Mouse (Mus musculus): Measurements from ENCODE around the gene Gsdme. TPM values are rescaled to one million over a fixed set of nuclear protein-coding genes. Genes with fewer than 3 reads are reported as not detected.

The Gsdme gene
- polyA plus RNA-seq (2017; shearing (Covaris generic)): 10 to 100 TPM; 15.5 to 16.6 TPM

DNA sequence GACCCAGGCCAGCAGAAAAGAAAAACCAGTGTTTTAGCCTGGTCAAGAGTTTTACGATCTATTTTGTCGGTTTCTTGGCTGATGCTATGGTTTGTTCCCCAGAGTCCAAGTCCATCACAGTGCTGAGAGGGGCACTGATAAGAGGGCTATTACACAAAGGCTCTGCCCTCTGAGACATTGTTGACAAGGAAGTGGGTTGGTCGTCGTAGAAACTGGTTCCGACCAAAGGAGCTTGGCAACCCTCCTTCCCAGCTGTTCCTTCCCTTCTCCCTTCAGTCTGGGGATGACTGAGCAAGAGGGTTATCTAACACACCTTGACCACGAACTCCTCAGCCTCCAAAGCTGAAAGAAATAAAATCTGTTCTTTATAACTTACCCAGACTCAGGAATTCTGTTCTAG is at the start of gene Gsdme:
Gene Gsdme (minus strand): TSS at position 193 of the 400 bp plus-strand sequence.
- no peak for ATAC-seq

DNA sequence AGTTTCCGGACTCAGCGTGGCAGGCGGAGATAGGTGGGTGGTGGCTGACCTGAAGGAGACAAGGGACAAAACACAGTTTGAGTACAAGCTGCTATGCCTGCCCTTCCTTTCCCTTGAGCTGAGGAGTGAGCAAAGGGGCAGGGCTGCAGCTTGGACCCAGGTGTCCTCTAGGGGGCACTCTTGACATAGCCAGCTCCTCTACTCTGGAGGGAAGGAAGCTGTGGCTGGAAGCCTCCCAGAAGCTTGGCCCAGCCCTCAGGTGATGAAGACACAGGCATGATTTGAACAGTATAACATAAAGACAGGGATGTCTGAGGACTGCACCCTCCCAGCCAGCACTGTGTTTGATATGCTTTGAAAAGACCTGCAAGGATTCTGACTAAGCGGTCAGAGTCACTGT is 49.0 kb upstream of the Gsdme start:
- ATAC-seq: peak; percentile 92

DNA sequence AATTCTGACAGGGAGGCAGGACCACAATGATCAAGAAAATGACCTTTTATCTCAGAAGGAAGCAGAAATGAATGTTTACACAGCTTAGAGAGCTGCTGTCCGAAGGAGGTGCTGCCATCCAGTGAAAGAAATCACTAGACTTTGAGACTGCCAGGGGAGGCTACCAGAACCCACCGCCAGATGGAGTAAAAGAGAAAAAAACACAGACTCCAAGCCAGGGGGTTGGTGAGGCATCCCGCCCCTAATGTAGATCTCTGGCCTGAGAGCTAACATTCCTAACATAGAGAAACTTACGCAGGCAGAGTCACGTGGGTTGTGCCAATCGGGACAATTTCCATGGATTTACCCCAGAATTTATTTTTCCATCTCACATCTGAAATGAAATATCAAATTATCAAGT is 45.4 kb upstream of the Gsdme start:
- ATAC-seq: no peak

DNA sequence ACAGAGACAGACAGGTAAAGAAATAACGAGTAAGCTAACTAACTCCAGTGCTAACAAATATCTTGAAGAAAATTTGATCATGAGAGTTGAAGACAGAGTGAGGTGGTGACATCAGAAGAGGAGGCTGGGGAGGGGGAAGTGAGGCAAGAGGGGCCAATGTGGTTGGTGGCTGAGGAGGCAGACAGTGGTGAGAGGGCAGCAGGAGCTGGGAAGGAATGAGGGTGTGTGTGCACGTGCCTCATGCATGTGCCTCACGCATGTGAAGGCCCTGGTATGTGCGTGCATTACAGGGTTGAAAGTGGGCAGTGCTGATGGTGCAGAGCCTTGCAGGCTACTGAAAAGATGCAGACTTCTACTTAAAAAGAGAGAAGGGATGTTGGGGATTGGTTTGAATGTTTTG is 43.0 kb upstream of the Gsdme start:
- ATAC-seq: no peak

DNA sequence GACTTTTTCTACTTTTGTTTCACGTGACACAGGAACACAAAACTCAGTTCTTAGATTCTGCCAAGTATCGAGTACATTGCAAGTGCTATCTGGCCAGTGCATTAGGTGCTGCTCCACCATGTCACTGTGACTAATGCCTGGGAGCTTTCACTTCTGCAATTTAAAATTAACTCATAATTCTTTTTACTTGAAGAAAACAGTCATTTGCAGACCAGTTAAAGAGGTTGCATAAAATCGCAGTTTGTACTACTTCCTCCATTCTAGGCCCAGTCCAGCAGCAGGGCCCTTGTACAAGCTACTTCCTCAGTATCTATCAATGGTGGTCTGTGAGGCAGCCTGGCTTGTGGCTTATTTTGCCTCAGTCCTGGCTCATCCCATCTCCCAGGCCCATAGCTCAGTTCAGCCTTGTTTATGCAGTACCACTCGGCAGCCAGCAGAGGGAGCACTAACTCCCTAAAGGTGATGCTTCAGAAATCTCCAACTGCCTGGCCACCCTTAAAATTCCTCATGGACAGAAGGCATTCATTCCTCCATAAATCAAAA is 41.4 kb upstream of the Gsdme start:
- ATAC-seq: peak; percentile 67

DNA sequence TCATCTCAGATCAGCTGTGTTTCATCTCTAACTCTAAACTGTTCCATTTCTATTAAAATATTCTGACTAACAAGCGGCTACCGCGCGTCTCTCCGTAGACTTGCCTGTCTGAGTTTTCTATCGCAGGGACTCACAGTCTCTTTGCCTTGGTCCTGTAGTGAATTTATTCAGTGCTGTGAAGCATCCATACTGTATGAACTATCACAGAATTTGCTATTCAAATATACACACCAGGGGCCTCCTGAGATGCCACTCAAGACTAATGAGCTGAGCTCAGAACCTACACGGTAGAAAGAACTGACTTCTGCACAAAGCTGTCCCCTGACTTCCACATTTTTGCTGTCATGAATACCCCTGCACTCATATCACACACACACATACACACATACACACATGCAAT is 37.5 kb upstream of the Gsdme start:
- ATAC-seq: no peak

DNA sequence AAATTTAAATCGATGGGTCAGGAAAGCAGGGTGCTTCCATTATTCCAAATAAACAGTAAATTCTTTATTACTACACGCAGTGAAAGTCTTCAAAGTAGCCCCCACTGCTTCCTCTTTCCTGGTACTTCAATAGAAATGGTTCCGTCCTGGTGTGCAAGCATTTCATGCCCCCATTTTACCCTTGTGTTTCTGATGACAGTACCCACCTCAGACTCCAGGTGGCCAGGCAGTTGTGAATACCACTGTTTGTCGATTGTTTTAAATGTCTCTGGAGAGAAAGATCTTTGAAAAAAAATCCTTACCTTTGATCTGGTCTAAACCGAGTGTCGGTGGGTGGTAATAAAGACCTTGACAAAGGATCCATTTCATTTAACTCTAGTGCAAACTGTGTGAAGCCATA is 37.0 kb upstream of the Gsdme start:
- ATAC-seq: no peak

DNA sequence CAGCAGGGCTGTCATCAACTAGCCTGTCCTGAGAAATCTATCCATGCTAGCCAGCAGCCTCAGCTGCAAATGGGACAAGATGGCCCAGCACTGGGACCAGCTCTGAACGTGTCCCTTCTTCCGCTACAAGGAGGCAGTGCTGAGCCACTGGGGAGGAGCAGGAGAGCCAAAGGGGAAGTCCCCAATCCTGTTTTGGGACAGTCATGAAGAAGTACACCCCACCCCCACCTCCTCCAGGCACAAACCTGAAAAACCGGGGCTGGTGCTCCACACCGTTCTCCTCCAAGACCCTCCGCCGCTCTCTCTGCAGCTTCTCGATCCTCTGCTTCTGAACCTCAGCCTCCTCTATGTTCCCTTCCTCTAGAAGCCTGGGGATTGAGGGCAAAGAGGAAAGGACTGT is 35.4 kb upstream of the Gsdme start:
- no peak for ATAC-seq

DNA sequence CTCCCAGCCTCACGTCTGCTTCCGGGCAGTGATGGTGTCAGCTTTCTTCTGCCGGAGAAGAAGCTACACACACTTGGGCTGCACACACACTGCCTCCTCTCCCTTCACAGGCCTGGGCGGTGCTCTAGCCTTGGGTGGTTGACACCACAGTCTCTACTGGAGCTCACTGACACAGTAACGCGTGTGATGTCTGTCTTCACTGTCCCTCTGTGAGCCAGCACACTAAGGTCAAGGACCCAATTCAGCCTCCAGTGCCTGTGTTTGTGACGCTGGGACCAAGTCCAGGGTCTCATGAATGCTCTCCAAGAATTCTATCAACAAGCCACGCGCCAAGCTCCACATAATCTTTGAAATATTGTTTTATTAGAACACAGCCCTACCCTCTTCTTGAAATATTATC is 34.0 kb upstream of the Gsdme start:
- no peak for ATAC-seq

DNA sequence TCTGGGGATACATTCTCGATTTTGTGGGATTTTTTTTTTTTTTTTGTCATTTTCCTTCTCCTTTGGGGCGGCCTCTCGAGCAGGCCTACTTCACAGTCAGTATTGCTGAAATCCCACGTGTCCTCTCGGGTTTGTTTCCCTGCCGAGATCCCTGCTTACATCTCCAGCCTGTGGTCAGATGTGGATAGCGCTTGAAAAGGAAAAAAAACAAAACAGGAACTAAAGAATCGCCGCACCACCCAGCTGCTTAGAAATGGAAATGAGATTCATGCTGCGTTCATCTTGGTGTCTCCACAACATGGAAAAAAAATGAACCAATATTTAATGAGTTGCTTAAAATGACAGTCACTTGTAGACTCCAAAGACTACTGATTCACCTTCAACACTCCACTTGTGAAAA is 31.5 kb upstream of the Gsdme start:
- ATAC-seq: no peak

DNA sequence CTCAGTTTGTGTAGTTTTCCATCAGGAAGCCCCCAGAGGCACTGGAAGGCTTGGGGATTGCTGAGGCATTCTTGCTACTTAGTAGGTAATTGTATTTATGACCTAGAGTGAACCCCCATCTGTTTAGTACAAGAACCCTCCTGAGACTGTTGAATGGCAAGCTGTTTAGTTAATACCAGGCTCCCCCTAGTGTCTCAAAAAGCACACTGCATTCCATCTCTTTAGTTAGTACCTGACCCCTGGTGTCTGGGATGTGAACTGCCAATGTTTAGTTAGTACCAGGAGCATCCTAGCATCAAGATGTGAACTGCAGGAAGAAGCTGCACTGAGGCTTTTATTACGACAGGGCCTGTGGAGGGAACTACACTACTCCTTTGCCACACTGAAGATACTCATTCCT is 30.5 kb upstream of the Gsdme start:
- peak; percentile 98 for ATAC-seq

DNA sequence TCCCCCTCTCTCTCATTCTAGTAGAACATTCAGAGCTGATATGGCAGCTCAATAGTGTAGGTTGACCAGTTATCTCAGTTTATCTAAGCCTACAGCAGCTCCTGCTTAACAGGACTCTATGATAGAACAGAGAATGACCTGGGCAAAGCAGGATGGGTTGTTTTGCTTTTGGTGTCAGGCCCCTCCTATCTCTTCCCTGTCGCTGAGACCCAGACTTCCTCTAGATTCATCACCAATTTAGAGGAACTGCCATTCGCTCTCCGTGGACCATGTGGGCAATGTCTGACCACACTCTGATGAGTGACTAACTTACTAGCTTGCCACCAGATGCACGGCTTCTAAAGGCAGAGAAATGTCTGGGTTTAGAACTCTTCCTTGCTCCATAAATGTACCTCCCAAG is 28.0 kb upstream of the Gsdme start:
- no peak for ATAC-seq

DNA sequence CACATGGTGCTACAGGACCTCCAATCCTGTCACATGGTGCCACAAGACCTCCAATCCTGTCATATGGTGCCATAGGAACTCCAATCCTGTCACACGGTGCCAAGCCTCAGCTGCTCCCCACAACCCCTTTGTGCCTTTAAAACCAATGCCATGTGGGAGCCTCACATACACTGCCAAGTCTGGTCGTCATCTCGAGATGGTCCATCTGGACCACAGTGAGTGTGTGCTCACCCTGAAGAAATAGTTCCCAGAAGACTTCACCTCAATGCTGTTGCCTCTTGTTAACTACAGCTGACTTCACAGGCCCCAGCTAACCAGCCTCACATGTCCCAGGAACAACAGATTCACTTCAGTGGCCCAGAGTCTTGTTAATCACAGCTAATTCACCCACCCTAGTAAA is 23.2 kb upstream of the Gsdme start:
- ATAC-seq: no peak

DNA sequence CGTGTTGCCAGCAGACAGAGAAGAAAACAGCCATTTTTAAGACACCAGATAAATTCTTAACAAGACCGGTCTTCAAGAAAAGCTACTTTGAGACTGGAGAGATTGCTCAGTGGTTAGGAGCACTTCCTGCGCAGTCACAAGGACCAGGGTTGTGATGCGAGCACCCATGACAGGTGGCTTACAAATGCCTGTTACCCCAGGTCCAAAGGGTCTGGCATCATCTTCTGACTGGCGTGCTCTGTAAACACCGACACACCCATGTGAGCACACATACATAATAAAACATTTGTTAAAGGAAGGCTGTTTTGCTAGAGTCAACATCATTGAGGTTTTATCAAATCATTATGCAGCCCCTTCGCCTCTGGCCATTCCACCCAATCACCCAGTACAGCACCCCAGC is 16.0 kb upstream of the Gsdme start:
- ATAC-seq: no peak

DNA sequence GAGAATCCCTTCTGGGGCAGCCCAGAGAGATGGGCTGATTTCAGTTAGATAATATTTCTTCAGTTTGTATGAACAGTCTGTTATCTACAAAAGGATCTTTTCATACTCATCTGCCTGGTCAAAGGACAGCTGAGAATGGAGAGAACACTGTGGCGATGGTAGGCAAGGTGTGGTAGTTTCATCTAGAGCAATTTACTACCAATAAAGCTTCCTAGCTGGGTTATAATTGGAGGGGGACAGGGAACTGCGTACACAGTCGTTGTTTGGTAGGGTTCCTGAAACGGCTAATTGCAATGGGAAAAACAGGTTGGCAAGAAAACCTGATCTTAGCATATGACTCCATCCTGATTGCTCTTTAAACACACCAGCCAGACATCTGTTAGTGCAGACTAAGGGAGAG is 10.3 kb upstream of the Gsdme start:
- no peak for ATAC-seq

DNA sequence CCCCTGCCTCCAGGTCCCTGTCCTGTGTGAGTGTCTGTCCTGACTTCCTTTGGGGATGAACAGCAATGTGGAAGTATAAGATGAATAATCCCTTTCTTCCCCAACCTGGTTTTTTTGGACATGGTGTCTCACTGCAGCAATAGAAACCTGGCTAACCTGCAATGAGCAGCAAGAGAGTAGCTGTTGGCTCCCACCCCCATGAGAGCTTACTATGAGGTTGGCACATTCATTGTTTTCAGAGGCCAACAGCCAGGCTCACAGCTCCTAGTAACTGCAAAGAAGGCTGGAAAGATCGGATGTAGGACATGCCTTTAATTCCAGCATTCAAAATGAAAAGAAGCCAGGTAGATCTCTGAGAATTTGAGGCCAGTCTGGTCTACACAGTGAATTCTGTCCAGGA is 9.8 kb upstream of the Gsdme start:
- no peak for ATAC-seq

DNA sequence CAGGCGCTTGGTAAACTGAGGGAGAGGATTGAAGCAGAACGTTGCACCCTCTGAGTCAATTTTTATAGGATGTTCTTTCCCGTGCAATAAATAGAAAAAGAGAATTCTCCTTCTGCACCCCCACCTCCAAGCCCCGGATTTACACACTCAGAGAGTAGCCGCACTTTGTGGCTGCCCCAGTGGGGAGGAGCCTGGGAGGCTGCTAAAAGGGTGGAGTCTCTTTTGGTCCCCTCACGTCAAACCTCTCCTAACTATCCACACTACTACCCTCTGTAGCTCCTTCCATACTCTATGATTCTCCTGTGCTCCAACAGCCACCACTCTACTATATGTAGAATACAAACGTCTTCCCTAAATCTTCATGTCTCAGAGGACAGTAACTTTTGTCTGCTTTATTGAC is 1.4 kb downstream of the Gsdme start:
- no peak for ATAC-seq

DNA sequence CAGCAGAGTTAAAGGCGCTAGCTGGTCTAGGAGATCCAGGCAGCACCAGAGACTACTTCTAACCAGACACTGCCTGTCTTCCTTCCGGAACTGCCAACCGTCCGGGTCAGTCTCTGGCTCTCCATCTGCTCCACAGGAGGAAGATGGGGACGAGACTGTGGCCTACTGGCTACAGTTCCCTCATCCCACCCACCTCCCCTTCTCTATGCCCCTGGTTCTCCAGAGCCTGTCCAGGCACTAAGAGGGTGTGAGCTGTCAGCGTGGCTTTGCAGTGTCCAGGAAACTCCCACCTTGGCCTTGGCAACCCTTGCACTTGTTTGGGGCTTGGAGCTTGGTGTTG is 1.8 kb downstream of the Gsdme start:
- no peak for ATAC-seq

DNA sequence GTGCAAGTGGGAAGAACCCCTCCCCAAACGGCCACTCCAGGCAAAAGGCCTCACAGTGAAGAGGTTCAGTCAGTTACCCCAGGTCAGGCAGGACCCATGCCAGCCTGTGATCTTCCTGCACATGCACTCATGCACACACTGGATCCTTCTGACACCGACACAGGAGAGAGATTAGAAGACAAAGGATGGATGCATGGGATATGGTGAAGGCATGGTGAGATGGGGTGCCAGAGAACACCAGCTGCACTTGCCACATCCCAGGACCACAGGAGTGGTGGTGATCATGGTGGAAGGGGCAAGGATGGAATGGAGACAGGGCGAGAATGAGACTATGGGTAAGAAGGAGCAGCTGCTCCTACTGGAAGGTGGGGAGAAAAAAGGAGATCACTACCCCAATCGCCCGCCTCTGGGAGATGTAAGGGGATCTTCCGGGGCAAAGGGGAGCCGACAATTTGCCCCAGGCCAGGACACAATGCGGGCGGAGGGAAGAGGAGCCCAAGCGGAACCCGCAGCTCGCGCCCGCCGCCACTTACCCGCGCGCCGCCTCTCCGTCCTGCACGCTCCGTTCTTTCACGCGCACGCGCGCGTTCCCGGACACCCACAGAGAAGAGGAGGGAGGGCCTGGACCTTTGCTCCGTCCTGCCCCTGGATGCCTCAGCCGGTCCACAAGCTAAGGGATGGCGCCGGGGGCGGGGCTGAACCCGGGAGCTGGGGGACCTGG is 2.3 kb downstream of the Gsdme start:
- ATAC-seq: peak; percentile 71

DNA sequence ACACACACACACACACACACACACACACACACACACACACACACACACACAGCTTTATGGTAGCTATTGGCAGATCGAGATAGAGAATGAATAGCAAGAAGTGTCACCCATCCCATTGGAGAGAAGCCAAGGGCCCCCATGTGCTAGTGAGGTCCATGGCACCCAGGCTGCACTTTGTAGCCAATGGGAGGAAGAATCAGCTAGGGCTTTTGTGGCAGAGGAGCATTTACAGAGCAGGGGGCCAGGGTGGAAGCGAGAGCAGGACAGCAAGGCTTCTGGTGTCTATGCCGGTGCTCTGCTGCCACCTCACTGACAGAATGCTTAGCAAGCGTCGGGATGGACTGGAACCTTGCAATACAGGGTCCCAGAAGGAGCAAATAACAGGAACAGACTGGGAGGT is 8.3 kb downstream of the Gsdme start:
- ATAC-seq: no peak

DNA sequence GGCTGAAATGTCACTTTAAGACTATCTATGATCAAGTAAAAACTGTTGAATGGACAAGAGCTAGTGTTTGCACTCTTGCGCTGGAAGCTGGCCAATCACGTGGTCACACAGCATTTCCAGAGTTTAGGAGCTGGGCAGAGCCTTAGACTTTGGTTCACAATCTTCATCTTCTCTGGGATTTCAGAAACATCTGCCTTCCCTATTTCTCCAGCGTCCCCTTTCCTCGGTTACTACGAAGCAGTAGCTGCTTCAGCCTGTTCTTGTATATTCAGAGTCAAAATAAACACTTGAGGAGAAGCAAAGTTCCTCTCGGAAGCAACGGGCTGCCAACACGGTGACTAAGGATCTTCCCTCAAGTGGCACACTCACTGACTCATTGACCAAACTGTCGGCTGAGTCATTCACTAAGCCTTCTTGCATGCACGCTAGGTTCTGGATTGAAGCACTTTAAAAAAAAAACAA is 8.9 kb downstream of the Gsdme start:
- no peak for ATAC-seq

DNA sequence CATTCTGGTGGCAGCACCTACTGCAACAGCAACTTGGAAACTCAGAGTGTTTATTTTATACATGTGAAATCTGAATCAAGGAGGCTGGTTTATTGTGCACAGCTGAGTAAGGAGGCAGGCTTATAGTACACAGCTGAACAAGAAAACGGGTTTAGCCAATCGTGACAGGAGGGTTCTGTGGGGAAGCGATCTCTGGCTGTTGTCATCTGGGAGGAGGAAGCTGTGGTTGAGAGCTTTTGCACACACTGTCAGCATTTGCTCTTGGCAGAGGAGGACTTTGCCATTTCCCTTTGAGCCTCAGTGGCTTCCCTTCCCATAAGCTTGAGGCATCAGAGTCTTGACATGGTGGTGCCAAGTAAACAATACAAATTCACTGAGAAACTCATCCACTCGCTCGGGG is 11.0 kb downstream of the Gsdme start:
- ATAC-seq: peak; percentile 81

DNA sequence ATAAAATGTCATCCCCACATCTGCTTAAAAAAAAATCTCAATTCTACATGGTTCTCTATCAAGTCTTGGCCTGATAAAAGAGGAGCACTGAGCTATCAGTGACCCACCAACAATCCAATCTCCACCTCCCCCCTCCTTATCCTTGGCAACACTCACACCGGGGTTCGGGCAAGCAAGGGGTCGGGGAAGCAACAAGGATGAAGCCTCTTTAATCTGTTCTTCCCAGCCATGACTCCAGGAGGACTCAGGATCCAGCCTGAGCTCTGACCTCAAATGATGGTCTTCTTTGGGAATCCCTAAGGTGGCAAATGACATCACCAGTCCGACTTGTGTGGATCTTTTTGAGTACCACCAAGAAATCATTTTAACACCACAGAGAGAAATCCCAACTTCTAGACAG is 15.9 kb downstream of the Gsdme start:
- ATAC-seq: no peak

DNA sequence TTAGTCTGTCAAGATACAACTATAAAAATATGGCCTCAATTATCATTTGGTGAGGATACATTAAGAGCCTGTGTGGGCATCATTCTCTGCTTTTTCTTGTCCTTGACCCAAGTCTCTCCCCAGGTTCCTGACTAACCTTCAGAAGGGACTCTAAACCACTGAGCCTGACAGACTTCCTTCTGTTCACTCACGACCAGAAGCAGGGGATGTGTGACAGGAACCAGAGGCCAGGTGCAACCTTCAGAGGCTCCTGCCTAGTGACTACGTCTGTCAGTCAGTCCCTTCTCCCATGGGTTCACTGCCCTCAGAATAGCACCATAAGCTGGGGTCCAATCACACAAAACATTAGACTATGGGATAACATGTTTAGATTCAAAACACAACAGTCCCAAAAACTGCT is 16.3 kb downstream of the Gsdme start:
- ATAC-seq: no peak

DNA sequence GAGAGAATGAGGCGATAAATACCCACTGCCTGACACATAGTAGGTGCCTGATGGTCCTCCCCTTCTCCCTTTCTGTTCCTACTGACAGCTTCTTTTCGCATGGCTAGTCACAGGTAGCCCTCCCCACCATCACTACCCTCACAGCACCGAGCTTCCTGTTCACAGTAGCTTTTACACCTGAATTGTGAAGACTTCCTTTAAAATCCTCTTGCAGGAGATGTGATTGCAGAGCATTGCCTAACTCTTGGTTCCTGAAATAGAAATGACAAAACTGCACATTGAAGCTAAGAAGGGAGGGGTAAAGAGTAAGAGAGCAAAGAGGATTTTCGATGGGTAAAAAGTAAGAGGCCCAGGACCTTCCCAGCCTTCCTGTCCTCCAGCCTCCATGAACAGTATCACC is 18.7 kb downstream of the Gsdme start:
- ATAC-seq: no peak
